ENCODE assay signal across 23 mouse cellular contexts in genomic region chr10:43317327-43317951, GRCm38 (mm10).
DNase-seq lines count a peak whose midpoint lies in the region; ATAC-seq and TF ChIP-seq lines count a peak whose summit lies in the region.
"Had no signal": no experiment of that assay in that cellular context is flagged by ENCODE, and none has a peak within 500 bp of the region (broad histone marks: within the 10 kb centered on the region; RNA-seq: fewer than 3 reads in every experiment).

No protein-coding gene starts in this region.

- H3K4me2 ChIP-seq in forebrain, embryonic 11.5 days (ENCODE audit: low read depth, low read length, severe bottlenecking) = no peak overlapping the region
- no peak overlapping the region for H3K4me2 ChIP-seq in midbrain, embryonic 14.5 days (ENCODE audit: low read length)
- no peak overlapping the region for H3K4me2 ChIP-seq in midbrain, embryonic 11.5 days
- no peak overlapping the region for H3K4me2 ChIP-seq in forebrain, postnatal 0 days (ENCODE audit: low read depth)
- H3K4me2 ChIP-seq in midbrain, embryonic 16.5 days (ENCODE audit: low read length) = no peak overlapping the region
- H3K4me2 ChIP-seq: limb, embryonic 13.5 days; liver, embryonic 13.5 days; lung, embryonic 15.5 days had no signal

- no peak overlapping the region for H3K4me3 ChIP-seq in forebrain, embryonic 11.5 days (ENCODE audit: low read depth, low read length)
- H3K4me3 ChIP-seq in forebrain, embryonic 10.5 days = no peak overlapping the region
- no peak overlapping the region for H3K4me3 ChIP-seq in midbrain, embryonic 14.5 days (replicated peaks; ENCODE audit: low read depth, low read length)
- no peak overlapping the region for H3K4me3 ChIP-seq in midbrain, embryonic 11.5 days (ENCODE audit: low read depth, low read length)
- H3K4me3 ChIP-seq in forebrain, postnatal 0 days (ENCODE audit: low read depth, low read length) = no peak overlapping the region
- H3K4me3 ChIP-seq in midbrain, embryonic 16.5 days (ENCODE audit: low read depth, low read length) = no peak overlapping the region
- H3K4me3 ChIP-seq: limb, embryonic 13.5 days; liver, embryonic 13.5 days; lung, embryonic 15.5 days had no signal

- peak overlapping the region; percentile 46; the same call in 1 of the 2 replicates for H3K27ac ChIP-seq in forebrain, embryonic 11.5 days (ENCODE audit: low read depth, low read length)
- H3K27ac ChIP-seq in forebrain, embryonic 10.5 days = no peak overlapping the region
- peak overlapping the region; percentile 60 for H3K27ac ChIP-seq in midbrain, embryonic 14.5 days (replicated peaks; ENCODE audit: low read depth, low read length)
- no peak overlapping the region for H3K27ac ChIP-seq in midbrain, embryonic 11.5 days (ENCODE audit: low read depth, low read length)
- no peak overlapping the region for H3K27ac ChIP-seq in forebrain, postnatal 0 days (ENCODE audit: low read depth, low read length)
- no peak overlapping the region for H3K27ac ChIP-seq in midbrain, embryonic 16.5 days (ENCODE audit: low read length)
- H3K27ac ChIP-seq: kidney, postnatal 0 days; limb, embryonic 13.5 days; liver, embryonic 13.5 days; lung, embryonic 15.5 days; macrophage; stomach, postnatal 0 days had no signal

- no peak for DNase-seq in forebrain, embryonic 11.5 days (ENCODE audit: low spot score)
- DNase-seq in forebrain, embryonic 10.5 days (ENCODE audit: extremely low spot score, low spot score) = no peak
- peak; percentile 59 for DNase-seq in midbrain, embryonic 14.5 days
- DNase-seq in midbrain, embryonic 11.5 days (ENCODE audit: low spot score, missing footprints) = no peak
- no peak for DNase-seq in forebrain, postnatal 0 days
- no peak for DNase-seq in spleen, postnatal 14 days (ENCODE audit: low spot score in 2 of 2)
- DNase-seq in cerebellum, postnatal 25 days = no peak
- DNase-seq: adrenal gland, postnatal 14 days; cerebellum, adult 11 months; cerebellum, postnatal 14 days; heart, adult 18-20 months; heart, postnatal 36 days; liver, embryonic 13.5 days; right cerebral cortex, postnatal 25 days had no signal

- 48% methylated on average over 9 of the region's 9 CpGs for WGBS in forebrain, embryonic 11.5 days
- WGBS in forebrain, embryonic 10.5 days = 81% methylated on average over 9 of the region's 9 CpGs
- WGBS in midbrain, embryonic 14.5 days = 33% methylated on average over 9 of the region's 9 CpGs
- 84% methylated on average over 9 of the region's 9 CpGs for WGBS in midbrain, embryonic 11.5 days
- 15% methylated on average over 9 of the region's 9 CpGs for WGBS in forebrain, postnatal 0 days
- 33% methylated on average over 9 of the region's 9 CpGs for WGBS in midbrain, embryonic 16.5 days

- no peak for TF ChIP-seq CTCF in forebrain, postnatal 0 days (IDR thresholded peaks at IDR 0.05; ENCODE audit: low read depth)

- no peaks in the 10 kb centered on the region; the same call in 1 of the 2 replicates for H3K9me3 ChIP-seq in forebrain, embryonic 11.5 days (ENCODE audit: control insufficient read depth, low read length)
- no peaks in the 10 kb centered on the region for H3K9me3 ChIP-seq in forebrain, embryonic 10.5 days
- H3K9me3 ChIP-seq in midbrain, embryonic 14.5 days (ENCODE audit: control insufficient read depth, low read length) = no peaks in the 10 kb centered on the region
- H3K9me3 ChIP-seq in midbrain, embryonic 11.5 days (ENCODE audit: control insufficient read depth, low read length) = no peaks in the 10 kb centered on the region
- no peaks in the 10 kb centered on the region for H3K9me3 ChIP-seq in forebrain, postnatal 0 days (ENCODE audit: low read length)
- no peaks in the 10 kb centered on the region for H3K9me3 ChIP-seq in midbrain, embryonic 16.5 days (replicated peaks; ENCODE audit: control insufficient read depth, low read length, poor library complexity, severe bottlenecking)
- H3K9me3 ChIP-seq: limb, embryonic 13.5 days; liver, embryonic 13.5 days; lung, embryonic 15.5 days had no signal

- H3K27me3 ChIP-seq in forebrain, embryonic 11.5 days (ENCODE audit: control insufficient read depth, insufficient read depth, low read length) = no peaks in the 10 kb centered on the region
- H3K27me3 ChIP-seq in forebrain, embryonic 10.5 days (ENCODE audit: poor library complexity, severe bottlenecking) = no peaks in the 10 kb centered on the region
- no peaks in the 10 kb centered on the region for H3K27me3 ChIP-seq in midbrain, embryonic 14.5 days (ENCODE audit: control insufficient read depth, insufficient read depth, low read length)
- no peaks in the 10 kb centered on the region for H3K27me3 ChIP-seq in midbrain, embryonic 11.5 days (ENCODE audit: control insufficient read depth, insufficient read depth, low read length)
- H3K27me3 ChIP-seq in forebrain, postnatal 0 days (ENCODE audit: insufficient read depth, low read length) = no peaks in the 10 kb centered on the region
- H3K27me3 ChIP-seq in midbrain, embryonic 16.5 days (ENCODE audit: control insufficient read depth, insufficient read depth, low read depth, low read length) = no peaks in the 10 kb centered on the region
- H3K27me3 ChIP-seq: limb, embryonic 13.5 days; liver, embryonic 13.5 days; lung, embryonic 15.5 days had no signal

- no peak overlapping the region for H3K9ac ChIP-seq in forebrain, embryonic 11.5 days (ENCODE audit: low read length)
- H3K9ac ChIP-seq in midbrain, embryonic 14.5 days (replicated peaks; ENCODE audit: low read length) = peak overlapping the region; percentile 29; the same call in 1 of the 2 replicates
- no peak overlapping the region for H3K9ac ChIP-seq in midbrain, embryonic 11.5 days (ENCODE audit: low read length)
- H3K9ac ChIP-seq in forebrain, postnatal 0 days = no peak overlapping the region
- no peak overlapping the region for H3K9ac ChIP-seq in midbrain, embryonic 16.5 days (ENCODE audit: low read depth, low read length)
- H3K9ac ChIP-seq: limb, embryonic 13.5 days; liver, embryonic 13.5 days; lung, embryonic 15.5 days had no signal

- peak; percentile 74 for ATAC-seq in forebrain, embryonic 11.5 days (replicated peaks; ENCODE audit: low FRiP score)
- ATAC-seq in midbrain, embryonic 14.5 days (ENCODE audit: low FRiP score, low TSS enrichment) = no peak; the same call in 1 of the 2 replicates
- no peak for ATAC-seq in midbrain, embryonic 11.5 days (ENCODE audit: low FRiP score)
- peak; percentile 36; the same call in 1 of the 2 replicates for ATAC-seq in forebrain, postnatal 0 days
- ATAC-seq in midbrain, embryonic 16.5 days = peak; percentile 41; the same call in 1 of the 2 replicates
- ATAC-seq: activated CD4-positive, CD25-positive, alpha-beta regulatory T cell, adult 4 months; CD4-positive, CD25-positive, alpha-beta regulatory T cell, adult 4 months; intestine, postnatal 0 days had no signal

- no peaks in the 10 kb centered on the region for H3K36me3 ChIP-seq in forebrain, embryonic 11.5 days (ENCODE audit: control insufficient read depth, insufficient read depth, low read length)
- no peaks in the 10 kb centered on the region for H3K36me3 ChIP-seq in forebrain, embryonic 10.5 days (replicated peaks)
- no peaks in the 10 kb centered on the region for H3K36me3 ChIP-seq in midbrain, embryonic 14.5 days (ENCODE audit: control insufficient read depth, insufficient read depth, low read length)
- H3K36me3 ChIP-seq in midbrain, embryonic 11.5 days (ENCODE audit: control insufficient read depth, insufficient read depth, low read length) = no peaks in the 10 kb centered on the region
- no peaks in the 10 kb centered on the region for H3K36me3 ChIP-seq in forebrain, postnatal 0 days (ENCODE audit: insufficient read depth)
- no peaks in the 10 kb centered on the region for H3K36me3 ChIP-seq in midbrain, embryonic 16.5 days (ENCODE audit: control insufficient read depth, insufficient read depth, low read length)
- H3K36me3 ChIP-seq: limb, embryonic 13.5 days; liver, embryonic 13.5 days; lung, embryonic 15.5 days had no signal

- H3K4me1 ChIP-seq in forebrain, embryonic 11.5 days (replicated peaks; ENCODE audit: control insufficient read depth, insufficient read depth, low read length) = peaks cover 10% of the 10 kb centered on the region
- peaks cover 23% of the 10 kb centered on the region for H3K4me1 ChIP-seq in forebrain, embryonic 10.5 days
- H3K4me1 ChIP-seq in midbrain, embryonic 14.5 days (ENCODE audit: control insufficient read depth, insufficient read depth, low read length) = peaks cover 13% of the 10 kb centered on the region
- peaks cover 4% of the 10 kb centered on the region; the same call in 1 of the 2 replicates for H3K4me1 ChIP-seq in midbrain, embryonic 11.5 days (ENCODE audit: control insufficient read depth, insufficient read depth, low read length)
- H3K4me1 ChIP-seq in forebrain, postnatal 0 days (ENCODE audit: insufficient read depth) = peaks cover 12% of the 10 kb centered on the region; the same call in 1 of the 2 replicates
- peaks cover 10% of the 10 kb centered on the region for H3K4me1 ChIP-seq in midbrain, embryonic 16.5 days (ENCODE audit: control insufficient read depth, insufficient read depth, low read length)
- H3K4me1 ChIP-seq: lung, embryonic 15.5 days had no signal

Comparison
In these comparisons a context has a peak if more than half of its experiments do, and no peak if none do; other contexts are left out.
1. ATAC-seq: peak in forebrain, embryonic 11.5 days (single experiment), forebrain, postnatal 0 days (single experiment) and midbrain, embryonic 16.5 days (single experiment); none in midbrain, embryonic 14.5 days (single experiment) and midbrain, embryonic 11.5 days (single experiment).
2. H3K27ac ChIP-seq: peak in forebrain, embryonic 11.5 days (single experiment) and midbrain, embryonic 14.5 days (single experiment); none in forebrain, embryonic 10.5 days (single experiment), midbrain, embryonic 11.5 days (single experiment), forebrain, postnatal 0 days (single experiment) and midbrain, embryonic 16.5 days (single experiment).